Mouse (Mus musculus): ENCODE data around the gene Fibin. TPM values are rescaled to one million over a fixed set of nuclear protein-coding genes. Genes with fewer than 3 reads are reported as not detected.

The Fibin gene
- total RNA-seq, 2 experiments from 2014 or later: 3.3 to 3.6 TPM

DNA sequence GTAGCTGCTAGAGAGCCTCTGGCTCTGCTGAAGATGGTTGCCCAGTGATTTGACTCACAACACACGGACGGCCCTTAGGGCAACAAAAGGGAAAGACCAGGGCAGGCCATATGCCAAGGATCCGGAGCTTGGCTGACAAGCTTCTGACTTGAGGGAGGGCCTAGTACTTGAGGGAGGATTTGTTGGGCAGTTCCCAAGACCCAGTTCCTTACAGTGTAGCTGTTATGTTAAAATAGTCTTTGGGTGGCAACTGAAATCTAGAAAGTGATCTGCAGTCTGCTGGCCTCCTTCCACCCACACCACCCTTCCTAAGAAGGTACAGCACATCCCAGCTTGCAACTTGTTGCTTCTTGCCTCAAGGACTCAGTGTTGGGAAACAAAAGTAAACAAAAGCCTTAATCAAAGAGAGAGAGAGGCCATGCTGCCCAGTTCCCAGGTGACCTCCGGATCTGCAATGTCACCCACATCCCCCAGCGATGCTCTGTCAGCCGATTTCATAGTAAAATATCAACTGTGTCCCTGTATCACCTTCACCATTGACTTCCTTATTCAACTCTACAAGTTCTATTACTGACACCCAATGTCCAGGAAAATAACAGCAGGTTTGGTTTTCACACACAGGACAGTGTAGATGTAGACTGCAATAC, 48.4 kb downstream of the Fibin start, which contains the start of gene Bbox1:
Bbox1 (minus strand) TSS at position 52 of the 647 bp plus-strand sequence.
- DNase-seq (ENCODE audit: low spot score in 2 of 2): no peak

DNA sequence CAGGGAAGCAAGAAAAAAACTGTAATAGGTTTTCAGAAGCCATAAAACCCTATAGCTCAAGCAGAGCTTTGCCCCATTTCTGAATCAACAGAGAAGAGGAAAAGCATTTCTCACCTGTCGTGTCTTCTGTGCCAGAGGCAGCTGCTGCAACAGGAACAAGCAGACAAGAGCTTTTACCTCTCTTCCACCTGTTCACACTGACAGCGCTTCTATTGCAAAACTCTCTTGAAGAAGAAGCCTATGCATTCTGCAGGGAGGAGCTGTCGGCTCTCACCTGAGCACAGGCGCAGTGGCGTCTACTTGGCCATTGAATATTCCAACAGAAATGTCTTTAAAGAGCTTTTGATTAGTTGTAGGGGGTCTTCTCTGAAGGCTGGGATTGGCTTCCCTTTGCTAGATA, 48.9 kb downstream of the Fibin start:
- DNase-seq (ENCODE audit: low spot score in 2 of 2): no peak

GRCm38 (mm10) chr2:110313305-110313824, 49.6 kb downstream of the Fibin start:
- DNase-seq (ENCODE audit: low spot score in 2 of 2): no peak

Other genes with a start within 250 kb of the Fibin start
- 1 to 10 TPM; 1.1 to 1.3 TPM for gene Bbox1, start 48.6 kb downstream of the Fibin start, total RNA-seq (2021)
- not detected for gene Slc5a12, start 234.1 kb upstream of the Fibin start, total RNA-seq (2021)